Mouse (Mus musculus): Measurements from ENCODE around the gene Zar1. TPM values are rescaled to one million over a fixed set of nuclear protein-coding genes. Genes with fewer than 3 reads are reported as not detected.
"Not testable (repeated sequence)": the region's sequence is repeated elsewhere in the genome, so short reads cannot be mapped to it uniquely, and the experiment has no call there.

Zar1 gene
- total RNA-seq (2021): not detected

GRCm38 (mm10) chr5:72580970-72581332, at the start of gene Zar1:
Zar1 (minus strand) TSS chr5:72581254.
- not testable (repeated sequence) for DNase-seq

DNA sequence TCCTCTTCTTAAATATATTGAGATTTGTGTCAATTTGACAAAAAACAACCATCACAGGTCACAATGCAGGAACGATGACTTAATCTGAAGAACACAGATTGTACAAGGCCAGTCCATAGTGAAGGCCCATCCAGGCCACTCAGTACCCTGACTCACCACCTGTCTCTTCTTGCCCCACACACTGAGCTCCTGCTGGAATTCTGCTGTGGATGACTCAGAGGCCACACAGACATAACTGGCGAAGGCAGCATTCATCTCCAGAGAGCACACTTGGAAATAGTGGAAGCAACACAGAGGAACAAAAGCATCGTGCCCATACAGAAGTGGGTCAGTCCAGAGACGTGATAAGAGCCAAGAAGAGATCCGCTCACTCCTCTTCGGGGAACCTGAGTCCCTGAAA, 49.0 kb upstream of the Zar1 start:
- no peak for DNase-seq

DNA sequence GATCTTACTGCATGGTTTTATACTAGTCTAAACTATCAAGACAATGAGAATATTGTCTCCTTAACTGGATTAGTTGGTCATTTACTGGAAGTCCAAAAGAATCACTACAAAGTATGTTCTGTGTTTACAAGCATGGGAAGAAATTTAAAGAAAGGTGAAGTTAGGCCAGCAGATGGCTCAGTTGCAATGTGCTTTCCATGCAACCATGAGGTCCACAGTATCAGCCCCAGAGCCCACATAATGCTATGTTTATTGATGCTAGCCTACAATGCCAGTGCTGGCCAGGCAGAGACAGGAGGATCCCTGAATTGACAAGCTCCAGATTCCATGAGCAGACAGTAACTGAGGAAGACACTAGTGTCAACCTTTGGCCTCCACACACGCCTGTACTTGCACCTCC, 40.0 kb upstream of the Zar1 start:
- no peak for DNase-seq

GRCm38 (mm10) chr5:72617413-72617812, 36.4 kb upstream of the Zar1 start:
- DNase-seq: no peak

DNA sequence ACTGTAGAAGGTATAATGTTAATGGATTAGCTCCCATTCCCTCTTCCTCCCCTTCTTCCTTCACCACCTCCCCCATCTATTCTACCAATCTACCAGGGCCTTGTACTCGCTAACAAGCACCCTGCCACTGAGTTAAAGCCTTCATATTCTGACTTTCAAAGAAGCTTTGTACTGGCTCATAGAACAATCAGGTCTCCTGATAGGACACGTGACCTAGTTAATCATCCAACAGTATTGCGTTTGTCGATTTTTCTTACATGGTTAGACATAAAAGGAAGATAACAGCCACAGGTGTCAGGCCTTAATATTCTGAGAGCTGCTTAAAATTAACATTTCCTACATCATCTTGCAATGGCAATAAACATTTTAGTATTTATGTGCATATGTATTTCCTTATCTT, 22.1 kb upstream of the Zar1 start:
- DNase-seq: no peak

DNA sequence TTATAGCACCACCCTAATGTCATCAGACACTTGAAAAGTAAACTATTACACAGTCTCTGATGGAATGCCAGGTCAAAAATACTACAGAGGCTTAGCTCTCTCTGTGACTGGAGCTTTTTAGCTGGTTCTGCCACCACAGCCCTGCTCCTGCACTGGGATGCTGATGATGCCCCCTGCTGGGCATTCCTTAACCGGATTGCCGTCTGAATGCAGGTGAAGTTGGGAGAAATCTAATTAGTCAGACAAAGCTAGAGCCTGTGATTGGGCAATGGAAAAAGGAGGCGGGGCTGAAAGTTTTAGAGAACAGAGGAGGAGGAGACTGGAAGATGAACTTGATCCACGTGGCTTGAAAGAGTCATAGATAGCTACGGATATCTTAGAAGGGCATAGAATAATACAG, 20.0 kb upstream of the Zar1 start:
- no peak for DNase-seq

- DNase-seq: no peak
Measured at GRCm38 (mm10) chr5:72587192-72587681, 6.2 kb upstream of the Zar1 start, which contains the start of gene Gm5868. Gm5868 (minus strand) TSS chr5:72587551.

GRCm38 (mm10) chr5:72586667-72587191, 5.7 kb upstream of the Zar1 start:
- DNase-seq: not testable (repeated sequence)

GRCm38 (mm10) chr5:72586122-72586521, 5.1 kb upstream of the Zar1 start:
- DNase-seq: not testable (repeated sequence)

DNA sequence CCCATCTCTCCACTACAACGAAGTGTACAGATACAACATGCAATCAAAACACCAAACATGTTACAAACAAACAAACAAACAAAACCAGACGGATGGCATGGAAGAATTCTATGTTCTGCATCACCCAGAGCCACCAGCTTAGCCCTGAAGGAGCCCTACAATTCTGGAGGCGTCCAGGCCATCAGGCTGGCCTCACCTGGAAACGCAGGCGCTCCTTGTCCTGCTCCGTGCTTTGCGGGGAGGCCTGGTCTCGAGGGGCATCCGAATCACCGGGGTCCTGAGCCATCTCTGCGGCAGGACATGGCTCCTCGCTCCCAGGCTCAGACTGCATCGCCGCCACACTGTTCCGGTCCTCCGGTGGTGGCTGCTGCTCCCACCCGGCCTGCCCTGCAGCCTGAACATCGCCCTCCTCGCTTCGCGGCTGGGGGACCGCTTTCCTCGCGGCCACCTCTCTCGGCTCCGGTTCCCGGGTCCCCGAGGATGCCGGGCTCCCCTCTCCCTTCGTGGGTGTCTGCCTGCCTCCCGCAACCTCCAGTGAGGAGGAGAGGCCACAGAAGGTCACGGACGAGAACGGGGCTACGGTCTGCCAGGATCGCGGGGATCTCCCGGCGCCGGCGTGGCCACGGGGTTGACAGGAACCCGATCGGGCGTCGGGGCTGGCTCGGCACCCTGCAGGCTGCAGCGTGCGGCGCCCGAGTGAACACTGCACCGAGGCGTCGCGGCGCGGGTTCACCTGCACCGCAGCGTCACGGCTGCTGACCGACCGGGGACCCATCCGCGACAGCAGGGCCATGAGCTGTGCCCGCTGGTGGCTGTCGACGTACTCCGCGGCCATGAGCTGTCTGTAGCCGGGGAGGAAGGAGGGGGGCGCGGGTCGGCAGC, 725 bp downstream of the Zar1 start:
- not testable (repeated sequence) for DNase-seq

GRCm38 (mm10) chr5:72579599-72579998, 1.5 kb downstream of the Zar1 start:
- not testable (repeated sequence) for DNase-seq

DNA sequence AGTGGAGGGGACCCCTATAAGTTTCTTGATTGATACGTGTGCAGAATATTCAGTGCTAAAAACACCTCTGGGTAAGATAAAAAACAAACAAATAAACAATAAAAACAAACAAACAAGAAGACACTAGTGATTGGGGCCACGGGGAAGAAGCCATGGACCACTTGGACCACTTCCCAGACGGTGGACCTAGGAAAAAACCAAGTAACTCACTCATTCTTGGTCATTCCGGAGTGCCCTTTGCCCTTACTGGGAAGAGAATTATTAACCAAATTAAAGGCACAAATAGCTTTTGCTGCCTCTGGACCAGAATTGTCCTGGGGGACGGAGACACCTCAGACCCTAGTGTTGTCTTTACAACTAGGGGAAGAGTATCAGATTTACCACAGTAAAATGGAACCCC, 15.4 kb downstream of the Zar1 start:
- DNase-seq: no peak

GRCm38 (mm10) chr5:72563183-72563582, 17.9 kb downstream of the Zar1 start:
- not testable (repeated sequence) for DNase-seq

- no peak for DNase-seq
Measured at GRCm38 (mm10) chr5:72560976-72561628, 20.0 kb downstream of the Zar1 start.

- DNase-seq: peak; percentile 95
Measured at GRCm38 (mm10) chr5:72559544-72560049, 21.5 kb downstream of the Zar1 start, which contains the start of gene Nfxl1. Nfxl1 (minus strand) TSS chr5:72559684.

DNA sequence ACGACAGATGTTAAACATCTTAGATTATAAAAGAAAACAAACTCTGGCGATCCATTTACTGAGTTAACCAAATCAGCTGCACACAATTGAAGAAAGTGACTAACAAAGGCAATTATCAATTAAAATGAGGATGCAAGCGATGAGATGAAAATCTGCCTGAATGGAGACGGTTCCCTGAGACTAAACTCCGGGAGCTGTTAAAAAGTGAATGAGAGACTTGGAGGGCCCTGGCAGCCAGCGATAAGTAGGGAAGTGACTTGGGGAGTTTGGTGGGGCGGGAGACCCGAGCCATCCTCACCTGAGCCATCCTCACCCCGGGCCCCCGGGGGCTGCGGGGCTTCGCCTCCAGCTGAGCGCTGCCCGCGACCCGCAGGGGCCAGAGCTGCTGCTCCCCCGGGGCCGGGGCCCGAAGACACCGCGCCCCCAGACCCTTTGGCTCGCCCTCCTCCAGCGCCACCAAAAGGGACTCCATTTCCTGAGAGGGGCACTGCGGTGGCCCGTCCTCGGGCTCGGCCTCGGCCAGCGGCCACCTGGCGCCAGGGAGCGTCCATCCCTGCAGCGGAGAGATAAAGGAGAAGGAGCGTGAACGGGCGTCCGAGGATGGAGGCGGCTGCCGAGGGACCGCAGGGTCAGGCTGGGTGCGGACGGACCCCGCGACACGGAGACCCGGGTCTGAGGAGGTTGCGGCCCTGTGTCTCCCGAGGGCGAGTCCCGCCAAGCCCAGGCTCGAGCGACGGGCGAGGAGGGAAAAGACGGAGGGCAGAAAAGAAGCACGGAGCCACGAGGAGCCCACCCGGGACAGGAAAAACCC, 22.1 kb downstream of the Zar1 start:
- peak; percentile 12 to 49 for DNase-seq

DNA sequence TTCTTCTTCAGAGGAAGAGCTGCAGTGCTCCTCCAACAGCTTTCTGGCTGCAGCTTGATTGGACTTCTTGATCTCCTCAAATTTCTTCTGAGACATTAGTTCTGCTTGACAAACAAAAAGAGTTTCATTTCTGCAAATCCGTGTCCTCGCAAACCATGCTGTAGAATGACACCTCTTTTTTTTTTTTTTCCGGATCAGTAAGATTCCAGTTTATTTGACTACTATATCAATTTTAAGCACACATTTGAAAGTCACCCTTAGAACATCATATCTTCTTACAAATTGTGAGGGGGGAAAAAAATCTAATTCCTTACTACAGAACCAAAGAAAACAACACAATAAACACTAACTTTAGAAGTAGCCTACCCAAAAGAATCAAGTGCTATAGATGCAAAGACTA, 24.8 kb downstream of the Zar1 start:
- no peak for DNase-seq

DNA sequence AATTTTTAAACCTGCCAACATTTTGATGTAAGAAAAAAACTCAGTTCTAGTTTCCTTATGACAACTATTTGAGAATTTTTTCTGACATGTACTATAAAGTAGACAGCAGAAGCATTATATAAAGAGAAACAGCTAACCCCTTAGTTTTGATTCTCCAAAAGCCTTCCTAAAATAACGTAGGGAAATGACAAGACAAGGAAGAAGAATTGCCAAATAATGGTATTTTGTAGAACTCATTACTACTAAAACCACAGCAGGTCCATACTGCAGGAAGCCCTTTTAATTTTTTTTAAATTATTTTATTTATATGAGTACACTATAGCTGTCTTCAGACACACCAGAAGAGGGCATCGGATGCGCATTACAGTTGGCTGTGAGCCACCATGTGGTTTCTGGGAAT, 29.8 kb downstream of the Zar1 start:
- no peak for DNase-seq

GRCm38 (mm10) chr5:72528896-72529295, 52.2 kb downstream of the Zar1 start:
- DNase-seq: no peak
